Mouse (Mus musculus) midbrain, embryonic 11.5 days (tissue): ENCODE measurements at regions not wholly inside any gene's neighbourhood (a gene's known extent, or its start where the extent isn't known, plus 50 kb on each side); places are given as distances from the start of the nearest gene placed in this dataset.

Source experiments
- ATAC-seq: fragments of 200-750 bp; cut with Nextera tagmentation; 2 replicates; pipeline ENCODE4 v1.8.0; 2017; ENCODE audit warnings: moderate TSS enrichment, moderate library complexity; ENCODE audit not compliant: low FRiP score
- DNase-seq: peaks from one replicate; pipeline ENCODE4 v3.0.0; 2015; ENCODE audit warnings: low spot score; ENCODE audit errors: missing footprints
- H3K27ac ChIP-seq: fragments of 300-500 bp; sonication (generic); 2 replicates; pipeline ENCODE4 v1.5.1; 2014; ENCODE audit warnings: low read depth, low read length
- H3K27me3 ChIP-seq: fragments of 300-500 bp; sonication (generic); 2 replicates; pipeline ENCODE4 v1.6.1; 2014; ENCODE audit warnings: mild to moderate bottlenecking, low read length, moderate library complexity, mixed read lengths; ENCODE audit not compliant: control insufficient read depth, insufficient read depth
- H3K36me3 ChIP-seq: fragments of 300-500 bp; sonication (generic); 2 replicates; pipeline ENCODE4 v1.6.1; 2014; ENCODE audit warnings: mild to moderate bottlenecking, low read length, moderate library complexity, mixed read lengths; ENCODE audit not compliant: control insufficient read depth, insufficient read depth
- H3K4me1 ChIP-seq: fragments of 300-500 bp; sonication (generic); 2 replicates; pipeline ENCODE4 v1.6.1; 2014; ENCODE audit warnings: low read length; ENCODE audit not compliant: control insufficient read depth, insufficient read depth
- H3K4me2 ChIP-seq: fragments of 300-500 bp; sonication (generic); 2 replicates; pipeline ENCODE4 v1.6.1; 2014; ENCODE audit warnings: mild to moderate bottlenecking, moderate library complexity
- H3K4me3 ChIP-seq: fragments of 300-500 bp; sonication (generic); 2 replicates; pipeline ENCODE4 v1.5.1; 2014; ENCODE audit warnings: low read depth, low read length
- H3K9ac ChIP-seq: fragments of 300-500 bp; sonication (generic); 2 replicates; pipeline ENCODE4 v1.6.1; 2014; ENCODE audit warnings: low read length
- H3K9me3 ChIP-seq: fragments of 300-500 bp; sonication (generic); 2 replicates; pipeline ENCODE4 v1.6.1; 2016; ENCODE audit warnings: low read length; ENCODE audit not compliant: control insufficient read depth
- WGBS: fragments of 180-500 bp; shearing (Covaris S2); extraction: QIAGEN DNeasy Blood & Tissue Kit; methylation state at CpG from one replicate; pipeline ENCODE4 v1.1.7; 2014; 5-methylcytosine and 5-hydroxymethylcytosine counted together

GRCm38 (mm10) chr3:144044366-144044765 lies 160.7 kb downstream of the Lmo4 start:
- H3K9me3 ChIP-seq = no peaks in the 10 kb centered on the region
- no peaks in the 10 kb centered on the region for H3K27me3 ChIP-seq
- no peaks in the 10 kb centered on the region for H3K4me1 ChIP-seq
- WGBS = 61% methylated on average over 2 of the region's 2 CpGs
- no peaks in the 10 kb centered on the region for H3K36me3 ChIP-seq
- H3K27ac ChIP-seq = no peak overlapping the region
- DNase-seq = peak; percentile 26
- no peak overlapping the region for H3K9ac ChIP-seq
- ATAC-seq = no peak
- no peak overlapping the region for H3K4me3 ChIP-seq
- no peak overlapping the region for H3K4me2 ChIP-seq

DNA sequence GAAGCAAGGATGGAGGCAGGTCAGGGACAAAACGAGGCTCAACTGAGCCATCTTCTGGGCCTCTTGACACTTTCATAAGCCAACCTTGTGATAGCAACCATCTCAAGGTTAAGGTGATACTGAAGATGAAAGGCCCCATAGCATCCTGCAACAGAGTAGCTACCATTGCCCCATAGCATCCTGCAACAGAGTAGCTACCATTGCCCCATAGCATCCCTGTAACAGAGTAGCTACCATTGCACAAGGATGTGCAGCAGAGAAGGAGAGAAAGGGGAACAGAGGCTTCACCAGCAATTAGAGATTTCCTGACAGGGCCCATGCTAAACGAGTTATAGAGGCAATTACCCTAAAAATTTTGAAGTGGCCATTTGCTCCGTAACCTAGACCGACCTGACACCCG lies 163.2 kb downstream of the Lmo4 start:
- Histone ChIP-seq H3K27ac (no peak overlapping the region), H3K36me3 (no peaks in the 10 kb centered on the region), H3K4me2 (no peak overlapping the region), H3K9ac (no peak overlapping the region), H3K4me1 (no peaks in the 10 kb centered on the region), H3K4me3 (no peak overlapping the region), H3K9me3 (no peaks in the 10 kb centered on the region), H3K27me3 (no peaks in the 10 kb centered on the region)
- DNase-seq (no peak), ATAC-seq (no peak)
- 93% methylated on average over 5 of the region's 5 CpGs for WGBS

DNA sequence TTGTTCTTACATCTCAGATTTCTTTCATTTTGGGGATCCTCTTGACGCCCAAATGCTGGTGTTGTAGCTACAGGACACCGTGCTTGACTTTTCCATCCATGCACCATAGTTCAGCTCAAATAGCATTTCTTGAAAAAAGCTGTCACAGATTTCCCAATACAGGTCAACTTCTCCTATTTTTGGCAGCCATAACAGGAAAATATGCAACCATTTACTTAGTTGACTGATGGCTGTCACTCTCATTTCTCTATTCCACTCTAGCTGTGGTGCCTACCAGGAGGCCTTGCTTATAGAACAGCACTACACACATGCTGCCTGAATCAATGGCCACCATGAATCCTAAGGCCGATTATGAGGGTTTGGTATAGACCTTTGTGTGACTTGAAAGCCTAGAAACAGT lies 165.5 kb downstream of the Lmo4 start:
- Histone ChIP-seq H3K27me3 (no peaks in the 10 kb centered on the region), H3K9ac (no peak overlapping the region), H3K4me3 (no peak overlapping the region), H3K4me1 (no peaks in the 10 kb centered on the region), H3K4me2 (no peak overlapping the region), H3K27ac (no peak overlapping the region), H3K36me3 (no peaks in the 10 kb centered on the region), H3K9me3 (no peaks in the 10 kb centered on the region)
- DNase-seq = peak; percentile 1
- WGBS = 92% methylated on average over 3 of the region's 3 CpGs
- ATAC-seq = no peak

DNA sequence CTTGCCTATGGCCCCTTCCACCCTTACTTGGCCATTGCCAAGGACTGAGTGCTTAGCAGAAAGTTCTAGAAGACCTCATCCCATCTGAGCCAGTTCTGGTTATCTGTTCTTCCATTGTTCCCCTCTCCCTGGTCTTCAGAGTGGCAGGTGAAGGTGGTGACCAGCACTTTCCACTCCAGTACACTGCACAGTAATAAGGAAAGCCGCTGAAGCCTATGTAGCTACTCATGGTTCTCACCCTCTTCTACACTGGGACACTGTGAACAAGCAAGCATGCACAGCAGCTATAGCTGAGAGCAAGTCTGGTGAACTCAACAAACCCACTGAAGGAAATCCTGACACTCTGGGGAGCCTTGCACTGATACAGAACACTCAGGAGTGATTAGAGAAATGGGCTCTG lies 175.4 kb downstream of the Lmo4 start:
- ATAC-seq (no peak), DNase-seq (peak; percentile 14)
- Histone ChIP-seq H3K4me1 (no peaks in the 10 kb centered on the region), H3K9ac (no peak overlapping the region), H3K27me3 (no peaks in the 10 kb centered on the region), H3K4me3 (no peak overlapping the region), H3K9me3 (no peaks in the 10 kb centered on the region), H3K27ac (no peak overlapping the region), H3K4me2 (no peak overlapping the region), H3K36me3 (no peaks in the 10 kb centered on the region)
- WGBS = 75% methylated on average over 1 of the region's 1 CpGs

- no peaks in the 10 kb centered on the region for H3K9me3 ChIP-seq
- ATAC-seq (no peak), DNase-seq (no peak)
- no peaks in the 10 kb centered on the region for H3K27me3 ChIP-seq
- H3K36me3 ChIP-seq = no peaks in the 10 kb centered on the region
- no peak overlapping the region for H3K4me2 ChIP-seq
- H3K4me3 ChIP-seq = no peak overlapping the region
- H3K27ac ChIP-seq = no peak overlapping the region
- H3K4me1 ChIP-seq = no peaks in the 10 kb centered on the region
- WGBS = 82% methylated on average over 3 of the region's 3 CpGs
- H3K9ac ChIP-seq = no peak overlapping the region
These were observed 175.9 kb downstream of the Lmo4 start for GRCm38 (mm10) chr3:144029121-144029520.

DNA sequence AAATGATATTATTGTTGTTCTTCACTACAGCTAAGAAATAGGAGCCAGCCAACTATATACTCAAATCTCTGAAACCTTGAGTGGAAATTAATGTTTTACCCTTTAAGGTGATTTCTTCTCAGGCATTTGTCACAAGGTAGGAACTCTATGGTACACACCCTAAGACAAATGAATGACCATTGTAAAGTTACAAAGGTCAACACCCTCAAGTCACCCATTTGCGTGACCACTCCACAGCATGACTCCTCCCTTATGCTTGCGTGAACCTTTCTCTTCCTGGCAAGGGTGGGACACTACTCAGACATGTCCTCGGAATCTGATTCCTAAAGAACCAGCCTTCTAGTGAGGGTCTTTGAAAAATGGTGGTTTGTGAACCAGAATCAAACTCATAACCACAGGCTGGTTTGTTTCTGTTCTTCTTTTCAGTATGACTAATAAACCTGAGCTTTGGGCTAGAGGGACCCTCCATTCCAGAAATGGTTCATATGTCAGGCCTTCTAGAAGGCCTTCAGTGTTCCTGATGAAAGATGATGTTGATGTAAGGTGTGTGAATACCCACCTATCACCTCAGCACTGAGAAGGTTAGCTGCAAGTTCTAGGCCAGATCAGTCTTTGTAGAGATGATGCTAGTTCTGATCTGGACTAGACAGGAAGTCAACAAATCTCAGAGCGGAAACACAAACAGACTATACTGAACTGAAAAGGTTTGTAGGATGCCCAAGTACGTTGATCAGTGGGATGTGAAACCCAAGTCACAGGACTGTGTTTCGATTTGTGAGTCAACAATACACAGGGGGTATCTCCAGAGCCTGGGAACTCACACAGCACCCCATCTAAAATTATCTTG lies 177.7 kb downstream of the Lmo4 start:
- H3K4me1 ChIP-seq = no peaks in the 10 kb centered on the region
- no peaks in the 10 kb centered on the region for H3K9me3 ChIP-seq
- H3K9ac ChIP-seq = no peak overlapping the region
- H3K36me3 ChIP-seq = no peaks in the 10 kb centered on the region
- DNase-seq (no peak), ATAC-seq (no peak)
- WGBS = 86% methylated on average over 6 of the region's 6 CpGs
- no peak overlapping the region for H3K27ac ChIP-seq
- no peak overlapping the region for H3K4me2 ChIP-seq
- no peak overlapping the region for H3K4me3 ChIP-seq
- no peaks in the 10 kb centered on the region for H3K27me3 ChIP-seq

- peak; percentile 69 for DNase-seq
These were observed 179.4 kb downstream of the Lmo4 start for GRCm38 (mm10) chr3:144025451-144026125.

DNA sequence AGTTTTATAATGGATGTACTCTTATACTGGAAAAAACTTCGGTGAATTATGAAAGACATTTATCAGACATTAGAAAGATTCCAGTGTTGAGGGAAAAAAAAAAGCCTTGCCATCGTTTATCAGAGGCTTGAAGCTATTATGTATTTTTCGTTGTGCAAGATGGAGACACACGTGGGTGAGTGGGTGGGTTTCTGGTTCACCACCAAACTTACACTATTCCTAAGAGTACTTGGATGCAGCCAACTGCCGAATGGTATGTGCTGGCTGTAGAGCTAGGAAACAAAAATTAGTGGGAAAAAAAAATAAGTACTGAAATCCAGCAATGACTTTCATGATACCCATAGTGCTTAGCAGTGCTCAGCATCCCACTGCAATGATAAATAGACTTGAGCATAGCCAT lies 180.8 kb downstream of the Lmo4 start:
- H3K27ac ChIP-seq = no peak overlapping the region
- no peaks in the 10 kb centered on the region for H3K9me3 ChIP-seq
- H3K4me1 ChIP-seq = no peaks in the 10 kb centered on the region
- 90% methylated on average over 5 of the region's 5 CpGs for WGBS
- H3K4me3 ChIP-seq = no peak overlapping the region
- H3K36me3 ChIP-seq = no peaks in the 10 kb centered on the region
- H3K27me3 ChIP-seq = no peaks in the 10 kb centered on the region
- ATAC-seq (no peak), DNase-seq (peak; percentile 1)
- no peak overlapping the region for H3K9ac ChIP-seq
- no peak overlapping the region for H3K4me2 ChIP-seq

More at GRCm38 (mm10) chr3:144025451-144026125, 179.4 kb downstream of the Lmo4 start:
- H3K4me2 ChIP-seq = no peak overlapping the region
- no peaks in the 10 kb centered on the region for H3K27me3 ChIP-seq
- ATAC-seq = 0 out of 2 replicates have a peak, but pooled peaks have one; percentile 33
- H3K4me3 ChIP-seq = no peak overlapping the region
- WGBS = 78% methylated on average over 14 of the region's 14 CpGs
- no peak overlapping the region for H3K27ac ChIP-seq
- no peaks in the 10 kb centered on the region for H3K9me3 ChIP-seq
- no peaks in the 10 kb centered on the region for H3K4me1 ChIP-seq
- no peak overlapping the region for H3K9ac ChIP-seq
- no peaks in the 10 kb centered on the region for H3K36me3 ChIP-seq

- no peaks in the 10 kb centered on the region for H3K9me3 ChIP-seq
- no peaks in the 10 kb centered on the region for H3K4me1 ChIP-seq
- ATAC-seq = no peak
- no peak for DNase-seq
- no peak overlapping the region for H3K27ac ChIP-seq
- WGBS = 86% methylated on average over 3 of the region's 3 CpGs
- no peak overlapping the region for H3K4me2 ChIP-seq
- H3K9ac ChIP-seq = no peak overlapping the region
- no peaks in the 10 kb centered on the region for H3K36me3 ChIP-seq
- no peaks in the 10 kb centered on the region for H3K27me3 ChIP-seq
- H3K4me3 ChIP-seq = no peak overlapping the region
These were observed 182.0 kb downstream of the Lmo4 start for GRCm38 (mm10) chr3:144023058-144023457.
